ENCODE assay signal across 9 mouse cellular contexts in the genomic region with DNA sequence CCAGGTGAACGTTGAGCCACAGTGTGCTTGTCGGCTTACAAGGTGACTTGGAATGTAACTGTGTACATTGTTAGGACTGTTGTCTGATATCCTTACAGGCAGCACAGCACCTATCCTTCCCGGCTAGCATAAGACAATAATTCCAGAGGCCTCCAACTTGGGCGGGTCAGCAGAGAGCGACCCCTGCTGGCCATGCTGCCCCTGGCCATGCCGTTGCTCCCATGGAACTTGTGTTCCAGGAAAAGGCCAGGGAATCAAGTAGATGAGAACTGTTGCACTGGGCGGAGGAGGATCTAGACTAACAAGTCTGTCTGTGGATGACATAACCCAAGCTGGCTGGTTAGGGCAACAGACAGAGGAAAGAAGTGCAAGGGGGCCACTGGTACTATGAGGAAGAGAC. TPM values are rescaled to one million over a fixed set of nuclear protein-coding genes. Genes with fewer than 3 reads are reported as not detected.
A peak's percentile ranks its signal among the peaks of the same experiment; 100 is the strongest.
DNase-seq lines count a peak whose midpoint lies in the region; ATAC-seq and TF ChIP-seq lines count a peak whose summit lies in the region.
"Had no signal": no experiment of that assay in that cellular context is flagged by ENCODE, and none has a peak within 500 bp of the region (broad histone marks: within the 10 kb centered on the region; RNA-seq: fewer than 3 reads in every experiment).

No protein-coding gene starts in this region.

- H3K36me3 ChIP-seq in spleen, adult 2 months (ENCODE audit: control insufficient read depth, insufficient read depth, low read length): no peaks in the 10 kb centered on the region
- H3K36me3 ChIP-seq in forebrain, embryonic 12.5 days (replicated peaks): no peaks in the 10 kb centered on the region
- 0 out of 2 replicates have a peak, but pooled peaks cover 5% of the 10 kb centered on the region for H3K36me3 ChIP-seq in intestine, embryonic 14.5 days (ENCODE audit: control insufficient read depth, insufficient read depth, low read length)
- no peaks in the 10 kb centered on the region for H3K36me3 ChIP-seq in lung, embryonic 16.5 days (ENCODE audit: control insufficient read depth, insufficient read depth, low read length)
- no peaks in the 10 kb centered on the region for H3K36me3 ChIP-seq in small intestine, adult 2 months (ENCODE audit: control insufficient read depth, insufficient read depth, low read length)

- ATAC-seq in forebrain, embryonic 12.5 days (ENCODE audit: low FRiP score): peak; percentile 58; the same call in 1 of the 2 replicates
- ATAC-seq in intestine, embryonic 14.5 days (replicated peaks; ENCODE audit: low FRiP score, low TSS enrichment, low read depth): peak; percentile 34; the same call in 1 of the 2 replicates
- ATAC-seq in lung, embryonic 16.5 days (ENCODE audit: low read depth): peak; percentile 27; the same call in 1 of the 2 replicates

- H3K4me3 ChIP-seq in spleen, adult 2 months (ENCODE audit: extremely low read depth, insufficient read depth, insufficient read length): no peak overlapping the region
- H3K4me3 ChIP-seq in forebrain, embryonic 12.5 days (replicated peaks): no peak overlapping the region
- H3K4me3 ChIP-seq in intestine, embryonic 14.5 days (ENCODE audit: low read depth, low read length): no peak overlapping the region
- H3K4me3 ChIP-seq in lung, embryonic 16.5 days (ENCODE audit: low read length): no peak overlapping the region
- H3K4me3 ChIP-seq in small intestine, adult 2 months (ENCODE audit: low read depth, low read length): no peak overlapping the region
- H3K4me3 ChIP-seq: embryonic facial prominence, embryonic 12.5 days had no signal

- H3K27ac ChIP-seq in spleen, adult 2 months (ENCODE audit: insufficient read depth, low read length): no peak overlapping the region
- H3K27ac ChIP-seq in forebrain, embryonic 12.5 days: no peak overlapping the region
- H3K27ac ChIP-seq in intestine, embryonic 14.5 days (ENCODE audit: low read depth): no peak overlapping the region
- H3K27ac ChIP-seq in lung, embryonic 16.5 days (ENCODE audit: low read length): 0 out of 2 replicates have a peak overlapping the region, but pooled peaks have one; percentile 14
- H3K27ac ChIP-seq in small intestine, adult 2 months (ENCODE audit: insufficient read depth, low read depth, low read length): no peak overlapping the region
- H3K27ac ChIP-seq: embryonic facial prominence, embryonic 12.5 days had no signal

- H3K4me2 ChIP-seq in forebrain, embryonic 12.5 days: no peak overlapping the region
- H3K4me2 ChIP-seq in intestine, embryonic 14.5 days (ENCODE audit: low read length): no peak overlapping the region
- no peak overlapping the region for H3K4me2 ChIP-seq in lung, embryonic 16.5 days (ENCODE audit: low read depth, low read length)
- H3K4me2 ChIP-seq: embryonic facial prominence, embryonic 12.5 days had no signal

- H3K27me3 ChIP-seq in spleen, adult 2 months (ENCODE audit: control insufficient read depth, insufficient read depth, low read length): no peaks in the 10 kb centered on the region
- peaks cover 9% of the 10 kb centered on the region for H3K27me3 ChIP-seq in forebrain, embryonic 12.5 days
- no peaks in the 10 kb centered on the region for H3K27me3 ChIP-seq in intestine, embryonic 14.5 days (replicated peaks; ENCODE audit: control insufficient read depth, insufficient read depth, low read length)
- no peaks in the 10 kb centered on the region for H3K27me3 ChIP-seq in lung, embryonic 16.5 days (ENCODE audit: control insufficient read depth, insufficient read depth, low read depth, low read length)
- H3K27me3 ChIP-seq in small intestine, adult 2 months (ENCODE audit: control insufficient read depth, insufficient read depth, low read length): no peaks in the 10 kb centered on the region
- H3K27me3 ChIP-seq: embryonic facial prominence, embryonic 12.5 days had no signal

- no peak for TF ChIP-seq POLR2A in spleen, adult 2 months (IDR thresholded peaks at IDR 0.05; ENCODE audit: low read depth, low read length)
- no peak for TF ChIP-seq POLR2A in small intestine, adult 2 months (IDR thresholded peaks at IDR 0.05; ENCODE audit: low read depth, low read length)

- WGBS in spleen, adult 2 months: 85% methylated on average over 7 of the region's 7 CpGs
- WGBS in forebrain, embryonic 12.5 days: 27% methylated on average over 7 of the region's 7 CpGs
- 43% methylated on average over 7 of the region's 7 CpGs for WGBS in intestine, embryonic 14.5 days
- 29% methylated on average over 7 of the region's 7 CpGs for WGBS in lung, embryonic 16.5 days
- 23% methylated on average over 7 of the region's 7 CpGs for WGBS in small intestine, adult 2 months

- peak; percentile 36; the same call in 1 of the 2 replicates for TF ChIP-seq CTCF in spleen, adult 2 months (IDR thresholded peaks at IDR 0.05; ENCODE audit: extremely low read depth, insufficient read depth, insufficient read length, insufficient replicate concordance)
- TF ChIP-seq CTCF in small intestine, adult 2 months (IDR thresholded peaks at IDR 0.05; ENCODE audit: extremely low read depth, insufficient read length, insufficient replicate concordance, low read depth, low read length): peak; percentile 69; the same call in 1 of the 2 replicates

- H3K9me3 ChIP-seq in forebrain, embryonic 12.5 days: no peaks in the 10 kb centered on the region
- H3K9me3 ChIP-seq in intestine, embryonic 14.5 days (ENCODE audit: control insufficient read depth, low read length): no peaks in the 10 kb centered on the region
- H3K9me3 ChIP-seq in lung, embryonic 16.5 days (ENCODE audit: control insufficient read depth, low read length): no peaks in the 10 kb centered on the region
- H3K9me3 ChIP-seq: embryonic facial prominence, embryonic 12.5 days had no signal

- no peak for DNase-seq in spleen, adult 2 months (ENCODE audit: low read depth in 1 of 2, low spot score in 2 of 2)
- DNase-seq in spleen, adult 18-20 months: no peak
- DNase-seq in brain, adult 2 months (ENCODE audit: low read depth, low spot score): peak; percentile 85
- DNase-seq in intestine, embryonic 14.5 days (ENCODE audit: low spot score): peak; percentile 68
- DNase-seq in right cerebral cortex, postnatal 36 days (ENCODE audit: low spot score in 2 of 2): no peak

- H3K4me1 ChIP-seq in spleen, adult 2 months (ENCODE audit: control insufficient read depth, insufficient read depth, insufficient read length): peaks cover 7% of the 10 kb centered on the region; the same call in 1 of the 2 replicates
- H3K4me1 ChIP-seq in forebrain, embryonic 12.5 days: no peaks in the 10 kb centered on the region; the same call in 1 of the 2 replicates
- peaks cover 33% of the 10 kb centered on the region for H3K4me1 ChIP-seq in intestine, embryonic 14.5 days (replicated peaks; ENCODE audit: control insufficient read depth, insufficient read depth, low read length)
- H3K4me1 ChIP-seq in lung, embryonic 16.5 days (replicated peaks; ENCODE audit: control insufficient read depth, insufficient read depth, low read length): peaks cover 19% of the 10 kb centered on the region
- peaks cover 3% of the 10 kb centered on the region for H3K4me1 ChIP-seq in small intestine, adult 2 months (ENCODE audit: control insufficient read depth, insufficient read depth, insufficient read length, low read length)

- H3K9ac ChIP-seq in forebrain, embryonic 12.5 days: no peak overlapping the region
- H3K9ac ChIP-seq in intestine, embryonic 14.5 days (ENCODE audit: low read length): no peak overlapping the region
- H3K9ac ChIP-seq in lung, embryonic 16.5 days (ENCODE audit: low read length): no peak overlapping the region
- H3K9ac ChIP-seq: embryonic facial prominence, embryonic 12.5 days had no signal

RNA-seq across cellular contexts. Expression of a gene that starts 19.6 kb away (rescaled TPM):
- polyA plus RNA-seq in spleen, adult 2 months (2012; rRNA removed): 37.4 and 48.6 TPM in 2 replicates
- 11.5 and 12.6 TPM in 2 replicates for polyA plus RNA-seq in forebrain, embryonic 12.5 days (2016; fragmentation: Nextera tagmentation; extraction: Ambion mirVana)
- polyA plus RNA-seq in intestine, embryonic 14.5 days (2014; fragmentation: Nextera tagmentation; extraction: Ambion mirVana): 26.5 and 30.3 TPM in 2 replicates
- polyA plus RNA-seq in lung, embryonic 16.5 days (2015; fragmentation: Nextera tagmentation; extraction: Ambion mirVana): 44.9 and 48.0 TPM in 2 replicates
- 9.8 and 10.8 TPM in 2 replicates for polyA plus RNA-seq in small intestine, adult 2 months (2012; rRNA removed)

Comparison
In these comparisons a context has a peak if more than half of its experiments do, and no peak if none do; other contexts are left out.
1. DNase-seq: peak in brain, adult 2 months (single experiment) and intestine, embryonic 14.5 days (single experiment); none in spleen, adult 2 months (0 of 2), spleen, adult 18-20 months (0 of 2) and right cerebral cortex, postnatal 36 days (0 of 2).
2. Peak in every context shown above with its lines, with median percentiles within 50 percentile points of each other: ATAC-seq.